Mouse (Mus musculus): Measurements from ENCODE around the gene Krtap4-1. TPM values are rescaled to one million over a fixed set of nuclear protein-coding genes. Genes with fewer than 3 reads are reported as not detected.

Krtap4-1 gene
- polyA plus RNA-seq, 1 experiment from 2014 or later = not detected

DNA sequence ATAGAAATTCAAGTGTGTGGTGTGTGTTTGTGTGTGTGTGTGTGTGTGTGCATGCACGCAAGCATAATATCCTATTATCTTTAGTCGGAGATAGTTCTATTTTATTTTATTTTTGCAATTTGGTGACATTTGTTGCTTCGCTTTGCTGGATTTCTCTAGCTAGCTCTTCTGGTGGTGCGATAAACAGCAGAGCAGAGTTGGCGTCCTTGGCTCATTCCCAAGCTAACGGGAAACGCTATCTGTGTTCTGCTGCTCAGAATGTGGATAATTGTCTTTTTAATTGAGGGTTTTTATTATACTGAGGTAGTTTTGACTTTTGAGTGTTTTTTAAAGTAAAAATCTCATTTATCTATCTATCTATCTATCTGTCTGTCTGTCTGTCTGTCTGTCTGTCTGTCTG is 42.9 kb downstream of the Krtap4-1 start:
- Histone ChIP-seq H3K9me3 (replicated peaks) (no peaks in the 10 kb centered on the region), H3K27ac (replicated peaks) (no peak overlapping the region), H3K27me3 (no peaks in the 10 kb centered on the region), H3K4me1 (replicated peaks) (no peaks in the 10 kb centered on the region), H3K9ac (no peak overlapping the region), H3K4me3 (replicated peaks) (no peak overlapping the region), H3K4me2 (no peak overlapping the region), H3K36me3 (replicated peaks) (no peaks in the 10 kb centered on the region)
- WGBS (ENCODE audit: insufficient replicate concordance) = 78% methylated on average over 7 of the region's 7 CpGs
- no peak for ATAC-seq (ENCODE audit: insufficient read depth)

DNA sequence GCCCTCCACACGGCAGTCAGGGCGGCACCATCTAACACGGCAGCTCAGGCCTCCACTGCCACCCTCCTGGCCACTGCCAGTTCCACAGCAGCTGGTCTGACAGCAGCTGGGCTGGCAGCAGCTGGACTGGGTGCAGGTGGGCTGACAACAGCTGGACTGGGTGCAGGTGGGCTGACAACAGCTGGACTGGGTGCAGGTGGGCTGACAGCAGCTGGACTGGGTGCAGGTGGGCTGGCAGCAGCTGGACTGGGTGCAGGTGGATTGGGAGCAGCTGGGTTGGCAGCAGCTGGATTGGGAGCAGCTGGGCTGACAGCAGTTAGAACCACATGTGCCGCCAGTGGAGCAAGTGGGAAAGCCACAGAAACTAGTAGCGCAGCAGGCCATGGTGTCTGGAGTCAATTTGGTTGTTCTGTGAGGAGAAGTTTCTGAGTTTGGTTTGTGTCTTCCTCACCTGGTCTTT is 44.8 kb downstream of the Krtap4-1 start, which contains the start of gene Krtap1-4:
Krtap1-4 (minus strand) TSS at position 410 of the 460 bp plus-strand sequence.
- Histone ChIP-seq H3K9ac (no peak within 1 kb of the TSS), H3K4me2 (no peak within 1 kb of the TSS), H3K27me3 (no peaks in the 10 kb centered on the region), H3K4me3 (replicated peaks) (no peak within 1 kb of the TSS), H3K27ac (replicated peaks) (no peak within 1 kb of the TSS), H3K36me3 (replicated peaks) (no peaks in the 10 kb centered on the region), H3K4me1 (replicated peaks) (no peaks in the 10 kb centered on the region), H3K9me3 (replicated peaks) (no peaks in the 10 kb centered on the region)
- 65% methylated on average over 5 of the region's 5 CpGs for WGBS (ENCODE audit: insufficient replicate concordance)
- no peak for ATAC-seq (ENCODE audit: insufficient read depth)

DNA sequence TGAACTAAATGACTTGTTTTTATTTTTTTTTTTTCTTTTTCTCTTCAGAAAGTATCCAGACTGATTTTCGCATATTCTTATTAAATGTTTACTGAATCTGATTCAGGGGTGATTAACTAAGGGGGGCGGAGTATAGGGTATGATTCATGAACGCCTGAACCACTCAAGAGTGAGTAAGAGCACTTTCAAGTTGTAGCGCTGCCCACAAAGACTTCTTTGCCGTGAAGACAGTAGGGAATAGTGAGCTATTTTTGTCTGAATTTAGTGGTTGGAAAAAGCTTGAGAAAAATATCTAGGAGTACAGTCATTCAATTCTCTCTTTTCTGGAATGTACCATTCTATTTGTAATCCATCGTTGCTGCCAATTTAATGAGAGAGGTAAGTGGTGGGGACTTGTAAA is 46.5 kb downstream of the Krtap4-1 start:
- 67% methylated on average over 6 of the region's 6 CpGs for WGBS (ENCODE audit: insufficient replicate concordance)
- Histone ChIP-seq H3K4me1 (replicated peaks) (no peaks in the 10 kb centered on the region), H3K27me3 (no peaks in the 10 kb centered on the region), H3K36me3 (replicated peaks) (no peaks in the 10 kb centered on the region), H3K4me2 (no peak overlapping the region), H3K27ac (replicated peaks) (no peak overlapping the region), H3K9me3 (replicated peaks) (no peaks in the 10 kb centered on the region), H3K4me3 (replicated peaks) (no peak overlapping the region), H3K9ac (no peak overlapping the region)
- no peak for ATAC-seq (ENCODE audit: insufficient read depth)

DNA sequence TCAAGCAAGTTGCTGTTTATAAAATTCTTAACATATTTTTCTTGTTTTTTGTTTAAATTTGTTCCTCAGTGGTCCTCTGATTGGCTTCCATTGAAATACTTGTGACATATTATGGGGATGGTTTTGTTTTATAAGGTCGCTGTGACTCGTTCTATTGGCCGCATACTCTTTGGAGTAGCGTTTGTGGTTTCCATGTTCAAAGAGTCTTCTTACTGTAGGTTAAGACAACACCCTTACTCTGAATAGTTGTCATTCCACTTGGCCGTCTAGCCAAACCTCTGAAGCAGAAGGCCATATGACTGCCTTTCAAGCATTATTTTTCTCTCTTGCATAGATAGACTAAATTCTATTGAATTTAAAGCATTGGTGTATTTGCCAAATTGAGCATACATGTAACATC is 47.0 kb downstream of the Krtap4-1 start:
- no peaks in the 10 kb centered on the region for H3K9me3 ChIP-seq (replicated peaks)
- WGBS (ENCODE audit: insufficient replicate concordance) = 77% methylated on average over 5 of the region's 5 CpGs
- no peak for ATAC-seq (ENCODE audit: insufficient read depth)
- H3K27me3 ChIP-seq = no peaks in the 10 kb centered on the region
- H3K4me1 ChIP-seq (replicated peaks) = no peaks in the 10 kb centered on the region
- no peak overlapping the region for H3K9ac ChIP-seq
- no peak overlapping the region for H3K4me3 ChIP-seq (replicated peaks)
- no peak overlapping the region for H3K4me2 ChIP-seq
- no peak overlapping the region for H3K27ac ChIP-seq (replicated peaks)
- no peaks in the 10 kb centered on the region for H3K36me3 ChIP-seq (replicated peaks)

DNA sequence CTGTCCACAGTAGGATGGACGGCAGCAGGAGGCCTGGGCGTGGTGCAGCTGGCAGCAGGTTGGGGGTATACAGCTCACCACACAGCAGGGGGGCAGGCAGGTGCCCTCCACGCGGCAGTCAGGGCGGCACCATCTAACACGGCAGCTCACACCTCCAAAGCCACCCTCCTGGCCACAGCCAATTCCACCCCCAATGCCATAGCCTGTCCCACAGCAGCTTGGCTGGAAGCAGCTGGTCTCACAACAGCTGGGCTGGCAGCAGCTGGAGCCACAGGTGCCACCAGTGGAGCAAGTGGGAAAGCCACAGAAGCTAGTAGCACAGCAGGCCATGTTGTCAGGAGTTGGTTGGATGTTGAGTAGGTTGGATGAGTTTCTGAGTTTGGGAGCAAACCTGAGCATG is 47.4 kb downstream of the Krtap4-1 start, which contains the start of gene Krtap1-5:
Krtap1-5 (minus strand) TSS at position 381 of the 400 bp plus-strand sequence.
- no peaks in the 10 kb centered on the region for H3K27me3 ChIP-seq
- H3K4me1 ChIP-seq (replicated peaks) = no peaks in the 10 kb centered on the region
- WGBS (ENCODE audit: insufficient replicate concordance) = 72% methylated on average over 6 of the region's 6 CpGs
- no peak within 1 kb of the TSS for H3K4me3 ChIP-seq (replicated peaks)
- no peak within 1 kb of the TSS for H3K4me2 ChIP-seq
- H3K9me3 ChIP-seq (replicated peaks) = no peaks in the 10 kb centered on the region
- no peak within 1 kb of the TSS for H3K9ac ChIP-seq
- no peak for ATAC-seq (ENCODE audit: insufficient read depth)
- no peaks in the 10 kb centered on the region for H3K36me3 ChIP-seq (replicated peaks)
- no peak within 1 kb of the TSS for H3K27ac ChIP-seq (replicated peaks)

Other genes with a start within 250 kb of the Krtap4-1 start
- gene Krt10, start 238.9 kb downstream of the Krtap4-1 start, polyA plus RNA-seq (2015; fragmentation: Nextera tagmentation; extraction: Ambion mirVana) = 2.1 and 3.1 TPM in 2 replicates
- not detected in 2 replicates for gene Krt12, start 206.0 kb downstream of the Krtap4-1 start, polyA plus RNA-seq (2015; fragmentation: Nextera tagmentation; extraction: Ambion mirVana)
- gene Krt20, start 190.1 kb downstream of the Krtap4-1 start, polyA plus RNA-seq (2015; fragmentation: Nextera tagmentation; extraction: Ambion mirVana) = 33.2 and 34.0 TPM in 2 replicates
- 1.0 and 1.2 TPM in 2 replicates for gene Krt23, start 135.1 kb downstream of the Krtap4-1 start, polyA plus RNA-seq (2015; fragmentation: Nextera tagmentation; extraction: Ambion mirVana)
- gene Krt39, start 106.9 kb downstream of the Krtap4-1 start, polyA plus RNA-seq (2015; fragmentation: Nextera tagmentation; extraction: Ambion mirVana) = not detected in 2 replicates
- not detected in 2 replicates for gene Krt40, start 85.1 kb downstream of the Krtap4-1 start, polyA plus RNA-seq (2015; fragmentation: Nextera tagmentation; extraction: Ambion mirVana)
- not detected in 2 replicates for gene Krtap3-3, start 77.4 kb downstream of the Krtap4-1 start, polyA plus RNA-seq (2015; fragmentation: Nextera tagmentation; extraction: Ambion mirVana)
- gene Krtap3-2, start 71.4 kb downstream of the Krtap4-1 start, polyA plus RNA-seq (2015; fragmentation: Nextera tagmentation; extraction: Ambion mirVana) = not detected in 2 replicates
- not detected in 2 replicates for gene Gm11939, start 68.8 kb downstream of the Krtap4-1 start, polyA plus RNA-seq (2015; fragmentation: Nextera tagmentation; extraction: Ambion mirVana)
- not detected in 2 replicates for gene Krtap3-1, start 61.6 kb downstream of the Krtap4-1 start, polyA plus RNA-seq (2015; fragmentation: Nextera tagmentation; extraction: Ambion mirVana)
- not detected in 2 replicates for gene Krtap1-5, start 47.2 kb downstream of the Krtap4-1 start, polyA plus RNA-seq (2015; fragmentation: Nextera tagmentation; extraction: Ambion mirVana)
- not detected in 2 replicates for gene Krtap1-4, start 44.6 kb downstream of the Krtap4-1 start, polyA plus RNA-seq (2015; fragmentation: Nextera tagmentation; extraction: Ambion mirVana)
- gene Krtap1-3, start 36.9 kb downstream of the Krtap4-1 start, polyA plus RNA-seq (2015; fragmentation: Nextera tagmentation; extraction: Ambion mirVana) = not detected in 2 replicates
- not detected in 2 replicates for gene Krtap9-3, start 30.1 kb downstream of the Krtap4-1 start, polyA plus RNA-seq (2015; fragmentation: Nextera tagmentation; extraction: Ambion mirVana)
- not detected in 2 replicates for gene Gm11938, start 24.9 kb downstream of the Krtap4-1 start, polyA plus RNA-seq (2015; fragmentation: Nextera tagmentation; extraction: Ambion mirVana)
- not detected in 2 replicates for gene Gm11937, start 18.0 kb downstream of the Krtap4-1 start, polyA plus RNA-seq (2015; fragmentation: Nextera tagmentation; extraction: Ambion mirVana)
- gene Krtap2-4, start 13.4 kb downstream of the Krtap4-1 start, polyA plus RNA-seq (2015; fragmentation: Nextera tagmentation; extraction: Ambion mirVana) = not detected in 2 replicates
- not detected in 2 replicates for gene Gm11562, start 7.8 kb downstream of the Krtap4-1 start, polyA plus RNA-seq (2015; fragmentation: Nextera tagmentation; extraction: Ambion mirVana)
- gene Krtap4-2, start 6.8 kb upstream of the Krtap4-1 start, polyA plus RNA-seq (2015; fragmentation: Nextera tagmentation; extraction: Ambion mirVana) = not detected in 2 replicates
- not detected in 2 replicates for gene Krtap4-7, start 15.9 kb upstream of the Krtap4-1 start, polyA plus RNA-seq (2015; fragmentation: Nextera tagmentation; extraction: Ambion mirVana)
- gene Gm11555, start 22.0 kb upstream of the Krtap4-1 start, polyA plus RNA-seq (2015; fragmentation: Nextera tagmentation; extraction: Ambion mirVana) = not detected in 2 replicates
- gene Gm11563, start 30.7 kb upstream of the Krtap4-1 start, polyA plus RNA-seq (2015; fragmentation: Nextera tagmentation; extraction: Ambion mirVana) = not detected in 2 replicates
- gene Krtap4-6, start 37.7 kb upstream of the Krtap4-1 start, polyA plus RNA-seq (2015; fragmentation: Nextera tagmentation; extraction: Ambion mirVana) = not detected in 2 replicates
- gene Gm14190, start 62.5 kb upstream of the Krtap4-1 start, polyA plus RNA-seq (2015; fragmentation: Nextera tagmentation; extraction: Ambion mirVana) = not detected in 2 replicates
- not detected in 2 replicates for gene Gm14180, start 106.1 kb upstream of the Krtap4-1 start, polyA plus RNA-seq (2015; fragmentation: Nextera tagmentation; extraction: Ambion mirVana)
- gene Gm11595, start 144.7 kb upstream of the Krtap4-1 start, polyA plus RNA-seq (2015; fragmentation: Nextera tagmentation; extraction: Ambion mirVana) = not detected in 2 replicates
- not detected in 2 replicates for gene Krtap4-8, start 152.5 kb upstream of the Krtap4-1 start, polyA plus RNA-seq (2015; fragmentation: Nextera tagmentation; extraction: Ambion mirVana)
- gene Krtap4-9, start 157.0 kb upstream of the Krtap4-1 start, polyA plus RNA-seq (2015; fragmentation: Nextera tagmentation; extraction: Ambion mirVana) = not detected in 2 replicates
- not detected in 2 replicates for gene Gm11596, start 165.2 kb upstream of the Krtap4-1 start, polyA plus RNA-seq (2015; fragmentation: Nextera tagmentation; extraction: Ambion mirVana)
- gene Gm11569, start 170.7 kb upstream of the Krtap4-1 start, polyA plus RNA-seq (2015; fragmentation: Nextera tagmentation; extraction: Ambion mirVana) = not detected in 2 replicates
- gene Gm11554, start 176.2 kb upstream of the Krtap4-1 start, polyA plus RNA-seq (2015; fragmentation: Nextera tagmentation; extraction: Ambion mirVana) = not detected in 2 replicates
- not detected in 2 replicates for gene Krtap4-13, start 181.7 kb upstream of the Krtap4-1 start, polyA plus RNA-seq (2015; fragmentation: Nextera tagmentation; extraction: Ambion mirVana)
- not detected in 2 replicates for gene Gm11564, start 187.4 kb upstream of the Krtap4-1 start, polyA plus RNA-seq (2015; fragmentation: Nextera tagmentation; extraction: Ambion mirVana)
- gene 2300003K06Rik, start 209.8 kb upstream of the Krtap4-1 start, polyA plus RNA-seq (2015; fragmentation: Nextera tagmentation; extraction: Ambion mirVana) = not detected in 2 replicates
- not detected in 2 replicates for gene Krtap4-16, start 223.4 kb upstream of the Krtap4-1 start, polyA plus RNA-seq (2015; fragmentation: Nextera tagmentation; extraction: Ambion mirVana)
- gene Gm11568, start 229.7 kb upstream of the Krtap4-1 start, polyA plus RNA-seq (2015; fragmentation: Nextera tagmentation; extraction: Ambion mirVana) = not detected in 2 replicates
- gene Gm11559, start 236.2 kb upstream of the Krtap4-1 start, polyA plus RNA-seq (2015; fragmentation: Nextera tagmentation; extraction: Ambion mirVana) = not detected in 2 replicates
- not detected in 2 replicates for gene Krtap9-1, start 245.2 kb upstream of the Krtap4-1 start, polyA plus RNA-seq (2015; fragmentation: Nextera tagmentation; extraction: Ambion mirVana)

Measured in liver, embryonic 15.5 days (tissue).